Mouse (Mus musculus): Measurements from ENCODE around the gene Bloc1s1. TPM values are rescaled to one million over a fixed set of nuclear protein-coding genes. Genes with fewer than 3 reads are reported as not detected.

Gene Bloc1s1
- polyA plus RNA-seq, 1 experiment = 92.7 TPM

GRCm38 (mm10) chr10:128935826-128936440 lies 12.1 kb upstream of the Bloc1s1 start:
- no peak for TF ChIP-seq CTCF (IDR thresholded peaks at IDR 0.05; ENCODE audit: control insufficient read depth, insufficient read depth, low read length)
- TF ChIP-seq POLR2A (IDR thresholded peaks at IDR 0.05; ENCODE audit: borderline replicate concordance, control insufficient read depth, low read depth, low read length) = no peak
- Histone ChIP-seq H3K4me1 (ENCODE audit: control insufficient read depth, insufficient read depth, low read length) (no peaks in the 10 kb centered on the region), H3K27ac (ENCODE audit: control insufficient read depth, insufficient read depth, low read depth, low read length, poor library complexity) (no peak overlapping the region), H3K4me3 (replicated peaks; ENCODE audit: control insufficient read depth, low read depth, low read length) (no peak overlapping the region)
- WGBS = 70% methylated on average over 8 of the region's 8 CpGs

- 71% methylated on average over 7 of the region's 7 CpGs for WGBS
- H3K27ac ChIP-seq (ENCODE audit: control insufficient read depth, insufficient read depth, low read depth, low read length, poor library complexity) = no peak overlapping the region
- H3K4me1 ChIP-seq (ENCODE audit: control insufficient read depth, insufficient read depth, low read length) = no peaks in the 10 kb centered on the region
- no peak overlapping the region for H3K4me3 ChIP-seq (replicated peaks; ENCODE audit: control insufficient read depth, low read depth, low read length)
- TF ChIP-seq CTCF (IDR thresholded peaks at IDR 0.05; ENCODE audit: control insufficient read depth, insufficient read depth, low read length) = no peak
- TF ChIP-seq POLR2A (IDR thresholded peaks at IDR 0.05; ENCODE audit: borderline replicate concordance, control insufficient read depth, low read depth, low read length) = no peak
Measured at GRCm38 (mm10) chr10:128934997-128935787, 11.4 kb upstream of the Bloc1s1 start.

DNA sequence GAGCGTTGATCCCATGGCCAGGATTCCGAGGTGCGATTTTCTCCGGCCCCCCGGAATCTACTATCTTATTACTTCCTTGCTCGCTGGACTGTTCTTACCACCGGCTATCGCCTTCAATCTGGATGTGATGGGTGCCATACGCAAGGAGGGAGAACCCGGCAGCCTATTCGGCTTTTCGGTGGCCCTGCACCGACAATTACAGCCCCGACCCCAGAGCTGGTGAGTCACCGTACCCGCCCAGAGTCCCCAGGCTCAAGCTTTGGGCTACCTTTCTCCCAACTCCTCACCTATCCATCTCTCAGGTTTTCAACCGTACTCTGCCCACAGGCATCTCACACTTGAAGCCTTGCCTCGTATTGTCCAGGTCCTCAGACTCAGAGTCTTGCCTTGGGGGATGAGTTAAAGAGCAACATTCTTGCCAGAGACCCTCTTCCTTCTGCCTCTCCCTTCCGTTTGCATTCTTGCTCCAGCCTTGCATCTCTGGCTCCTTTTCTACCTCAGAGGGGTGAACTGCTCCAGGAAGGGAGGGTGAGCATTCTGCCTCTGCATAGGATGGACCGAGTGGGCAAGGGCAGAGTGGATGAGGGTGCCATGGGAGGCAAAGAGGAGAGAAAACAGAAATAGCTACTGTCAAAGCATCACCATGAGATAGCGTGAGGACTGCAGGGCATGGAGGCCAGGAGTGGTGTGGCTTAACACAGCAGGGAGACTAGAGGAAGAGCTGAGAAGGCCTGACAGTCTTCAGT lies 10.3 kb upstream of the Bloc1s1 start:
- TF ChIP-seq CTCF (IDR thresholded peaks at IDR 0.05; ENCODE audit: control insufficient read depth, insufficient read depth, low read length) = no peak
- no peak for TF ChIP-seq POLR2A (IDR thresholded peaks at IDR 0.05; ENCODE audit: borderline replicate concordance, control insufficient read depth, low read depth, low read length)
- no peaks in the 10 kb centered on the region for H3K4me1 ChIP-seq (ENCODE audit: control insufficient read depth, insufficient read depth, low read length)
- no peak overlapping the region for H3K27ac ChIP-seq (ENCODE audit: control insufficient read depth, insufficient read depth, low read depth, low read length, poor library complexity)
- no peak overlapping the region for H3K4me3 ChIP-seq (replicated peaks; ENCODE audit: control insufficient read depth, low read depth, low read length)
- 8% methylated on average over 21 of the region's 21 CpGs for WGBS

GRCm38 (mm10) chr10:128933574-128933973 lies 9.7 kb upstream of the Bloc1s1 start, which contains the start of gene Itga7:
Gene Itga7 (plus strand): TSS chr10:128933818.
- Histone ChIP-seq H3K4me1 (ENCODE audit: control insufficient read depth, insufficient read depth, low read length) (no peaks in the 10 kb centered on the region), H3K4me3 (replicated peaks; ENCODE audit: control insufficient read depth, low read depth, low read length) (no peak within 1 kb of the TSS), H3K27ac (ENCODE audit: control insufficient read depth, insufficient read depth, low read depth, low read length, poor library complexity) (no peak within 1 kb of the TSS)
- no peak for TF ChIP-seq CTCF (IDR thresholded peaks at IDR 0.05; ENCODE audit: control insufficient read depth, insufficient read depth, low read length)
- TF ChIP-seq POLR2A (IDR thresholded peaks at IDR 0.05; ENCODE audit: borderline replicate concordance, control insufficient read depth, low read depth, low read length) = no peak
- WGBS = 2% methylated on average over 26 of the region's 26 CpGs

GRCm38 (mm10) chr10:128931441-128931840 lies 7.6 kb upstream of the Bloc1s1 start:
- no peak overlapping the region for H3K4me3 ChIP-seq (replicated peaks; ENCODE audit: control insufficient read depth, low read depth, low read length)
- 41% methylated on average over 2 of the region's 2 CpGs for WGBS
- H3K4me1 ChIP-seq (ENCODE audit: control insufficient read depth, insufficient read depth, low read length) = no peaks in the 10 kb centered on the region
- H3K27ac ChIP-seq (ENCODE audit: control insufficient read depth, insufficient read depth, low read depth, low read length, poor library complexity) = no peak overlapping the region
- no peak for TF ChIP-seq CTCF (IDR thresholded peaks at IDR 0.05; ENCODE audit: control insufficient read depth, insufficient read depth, low read length)
- TF ChIP-seq POLR2A (IDR thresholded peaks at IDR 0.05; ENCODE audit: borderline replicate concordance, control insufficient read depth, low read depth, low read length) = no peak

DNA sequence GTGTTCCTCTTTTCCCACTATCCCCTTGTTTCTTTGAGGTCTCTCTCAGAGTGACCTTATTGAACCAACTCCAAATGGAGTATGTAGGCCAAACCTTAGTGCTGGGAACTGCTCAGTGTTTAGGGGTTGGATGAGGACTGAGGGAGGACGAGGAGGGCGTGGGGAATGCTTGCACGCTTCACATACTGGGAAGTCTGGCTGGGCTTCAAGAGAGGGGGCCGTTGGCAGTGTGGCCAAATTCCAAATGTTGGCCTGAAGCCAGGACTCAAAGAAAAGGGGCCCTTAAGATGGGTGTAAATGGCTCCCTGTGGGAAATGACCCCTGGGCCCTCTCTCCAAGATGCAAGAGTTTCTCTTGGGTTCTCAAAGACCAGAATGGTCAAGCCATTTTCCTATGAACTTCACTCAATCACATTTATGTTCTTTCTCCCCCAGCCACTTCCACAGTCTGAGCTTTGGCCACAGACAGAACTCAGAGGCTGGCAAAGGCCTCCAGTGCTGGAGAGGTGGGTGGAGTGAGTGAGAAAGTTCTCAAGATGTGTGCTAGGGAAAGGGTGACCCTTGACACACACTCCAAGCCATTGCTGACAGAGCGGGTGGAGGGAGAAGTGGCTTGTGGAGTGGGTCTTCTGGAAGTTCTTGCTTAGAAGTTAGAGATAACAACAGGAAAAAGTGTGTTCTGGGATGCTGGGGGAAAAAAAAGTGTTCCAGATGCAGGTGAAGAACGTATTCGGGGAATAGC lies 6.0 kb upstream of the Bloc1s1 start:
- Histone ChIP-seq H3K4me1 (ENCODE audit: control insufficient read depth, insufficient read depth, low read length) (no peaks in the 10 kb centered on the region), H3K4me3 (replicated peaks; ENCODE audit: control insufficient read depth, low read depth, low read length) (no peak overlapping the region), H3K27ac (ENCODE audit: control insufficient read depth, insufficient read depth, low read depth, low read length, poor library complexity) (no peak overlapping the region)
- whole genome bisulfite sequencing = 81% methylated on average over 7 of the region's 7 CpGs
- TF ChIP-seq POLR2A (IDR thresholded peaks at IDR 0.05; ENCODE audit: borderline replicate concordance, control insufficient read depth, low read depth, low read length) (no peak), CTCF (IDR thresholded peaks at IDR 0.05; ENCODE audit: control insufficient read depth, insufficient read depth, low read length) (no peak)

DNA sequence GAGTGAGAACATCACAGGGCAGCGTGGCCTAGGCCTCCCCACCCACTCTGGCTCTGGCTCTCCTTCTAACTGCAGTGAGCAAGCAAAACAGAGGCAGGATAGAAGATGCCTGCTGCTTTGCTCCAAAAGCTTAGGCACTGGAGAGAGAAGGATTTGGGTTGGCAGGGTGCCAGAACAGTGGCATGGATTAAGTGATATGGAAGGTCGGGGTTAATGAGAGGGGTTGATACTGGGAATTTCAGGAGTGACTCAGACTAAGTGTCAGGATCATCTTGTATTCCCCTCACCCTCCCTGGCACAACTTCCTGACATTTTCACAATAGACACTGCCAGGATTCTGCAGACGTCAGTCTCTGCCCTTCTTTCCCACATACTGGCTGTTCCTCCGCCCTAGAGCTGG lies 4.5 kb upstream of the Bloc1s1 start:
- Histone ChIP-seq H3K4me3 (replicated peaks; ENCODE audit: control insufficient read depth, low read depth, low read length) (no peak overlapping the region), H3K4me1 (ENCODE audit: control insufficient read depth, insufficient read depth, low read length) (peaks cover 1% of the 10 kb centered on the region; the same call in 1 of the 2 replicates), H3K27ac (ENCODE audit: control insufficient read depth, insufficient read depth, low read depth, low read length, poor library complexity) (no peak overlapping the region)
- 68% methylated on average over 4 of the region's 4 CpGs for WGBS
- TF ChIP-seq CTCF (IDR thresholded peaks at IDR 0.05; ENCODE audit: control insufficient read depth, insufficient read depth, low read length) = no peak
- TF ChIP-seq POLR2A (IDR thresholded peaks at IDR 0.05; ENCODE audit: borderline replicate concordance, control insufficient read depth, low read depth, low read length) = no peak

Data from bone marrow, adult 2 months (tissue).